Mouse (Mus musculus): ENCODE results near the gene Cnot4. TPM values are rescaled to one million over a fixed set of nuclear protein-coding genes. Genes with fewer than 3 reads are reported as not detected.

Gene Cnot4
- total RNA-seq, 2 experiments from 2014 or later: 22.2 to 24.7 TPM

GRCm38 (mm10) chr6:35032704-35033103 lies 100.8 kb downstream of the Cnot4 start:
- no peak for DNase-seq

DNA sequence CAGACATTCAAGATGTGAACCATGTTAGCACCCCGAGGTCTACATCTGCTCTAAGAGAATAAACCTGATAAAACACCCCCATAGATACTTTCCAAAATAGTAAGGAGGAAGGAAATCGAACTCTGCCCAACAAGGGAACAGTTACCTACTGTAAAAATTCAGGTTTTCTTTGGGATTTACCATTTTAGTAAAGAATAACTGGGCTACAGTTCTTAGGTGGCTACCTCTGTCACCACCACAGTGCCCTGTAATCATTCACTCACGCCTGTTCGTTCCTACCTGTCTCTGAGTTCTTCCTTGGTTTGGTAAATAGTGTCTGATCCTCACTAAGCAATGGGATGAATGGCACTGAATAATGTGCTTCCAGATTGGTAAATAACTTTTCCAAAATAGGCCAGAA lies 102.7 kb downstream of the Cnot4 start:
- DNase-seq: no peak

DNA sequence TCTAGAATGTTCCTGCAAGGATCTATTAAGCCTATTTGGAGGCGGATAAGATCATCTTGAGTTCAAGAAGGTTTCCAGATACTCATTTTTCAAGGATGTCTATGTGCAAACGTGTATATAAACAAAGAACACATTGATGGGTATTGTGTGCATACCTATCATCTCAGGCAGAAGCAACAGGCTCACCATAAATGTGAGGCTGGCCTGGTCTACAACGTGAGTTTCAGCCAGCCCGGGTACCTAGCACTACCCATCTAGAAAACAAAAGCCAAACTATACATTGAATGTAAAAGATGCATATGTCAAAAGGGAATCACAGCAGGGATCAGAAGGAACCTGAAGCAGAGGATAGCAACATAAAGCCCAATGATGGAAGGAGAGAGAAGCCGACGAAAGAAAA lies 103.3 kb downstream of the Cnot4 start:
- DNase-seq: no peak

DNA sequence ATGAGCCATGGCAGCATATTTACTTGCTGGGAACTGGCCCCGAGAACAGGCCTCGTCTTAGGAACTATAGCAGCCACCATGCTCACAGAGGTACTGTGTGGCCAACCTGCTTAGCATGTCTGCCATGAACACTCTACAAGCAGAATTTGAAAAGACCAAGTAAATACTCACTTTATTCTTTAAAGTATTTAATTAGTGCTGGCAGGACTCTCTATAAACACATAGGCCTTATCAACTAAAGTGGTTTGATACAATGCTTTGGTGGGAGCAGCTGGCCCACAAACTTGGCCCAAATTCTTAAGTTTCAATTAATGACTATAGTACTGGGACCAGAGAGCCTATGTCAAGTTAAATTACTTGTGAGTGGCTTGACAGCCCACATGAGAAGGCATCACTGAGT lies 105.5 kb downstream of the Cnot4 start:
- DNase-seq: no peak

DNA sequence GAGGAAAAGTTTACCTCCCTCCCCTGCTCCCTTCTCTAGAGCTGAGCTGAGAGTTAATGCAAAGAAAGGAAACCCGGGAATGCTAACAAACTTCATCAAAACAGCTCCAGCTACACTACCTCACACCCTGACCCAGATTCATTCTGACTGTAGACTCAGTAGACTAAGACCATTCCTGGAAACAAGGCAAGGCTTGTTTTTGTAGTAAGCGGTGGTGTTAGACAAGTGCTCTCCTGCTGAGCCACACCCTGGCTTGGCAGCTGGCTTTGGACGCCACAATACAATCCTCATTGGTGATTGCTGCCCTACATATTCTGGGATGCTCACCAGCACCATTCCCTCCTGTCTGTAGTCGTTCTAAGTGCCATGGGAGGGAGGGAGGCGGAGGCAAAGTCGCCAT lies 106.3 kb downstream of the Cnot4 start:
- DNase-seq: no peak

DNA sequence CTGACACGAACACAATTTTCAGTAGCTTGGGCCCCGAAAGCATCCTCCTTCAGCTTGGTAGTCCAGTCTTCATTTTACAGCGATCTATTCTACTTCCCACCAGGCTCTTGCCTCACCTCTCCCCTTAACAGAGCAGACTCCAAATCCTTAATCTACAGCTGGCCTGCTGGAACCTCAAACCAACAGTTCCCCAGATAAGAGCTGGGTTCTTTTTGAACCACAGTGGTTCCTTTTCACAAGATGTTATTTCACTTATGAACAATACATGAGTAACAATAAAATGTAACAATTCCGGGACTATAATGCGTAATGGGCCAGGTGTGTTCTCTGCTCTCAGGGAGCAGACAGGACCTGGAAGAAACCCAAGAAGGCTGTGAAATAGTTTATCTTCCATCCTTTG lies 116.9 kb downstream of the Cnot4 start:
- DNase-seq: no peak

DNA sequence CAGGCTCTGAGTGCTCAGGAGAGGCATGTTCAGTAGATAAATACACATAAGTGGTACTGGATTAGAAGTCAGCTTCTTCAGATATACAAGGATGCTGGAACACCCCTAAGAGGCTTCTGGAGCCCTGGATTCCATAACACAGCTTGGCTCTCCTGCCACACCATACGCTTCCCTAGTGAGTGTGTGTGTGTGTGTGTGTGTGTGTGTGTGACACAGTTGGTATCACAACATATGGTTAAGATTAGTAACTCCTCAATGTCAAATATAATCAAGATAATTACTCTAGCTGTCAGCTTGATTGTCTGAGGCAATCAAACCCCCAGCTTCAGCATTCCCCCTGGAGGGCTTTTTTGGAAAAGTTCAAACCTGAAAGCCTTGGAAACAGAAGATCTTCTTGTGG lies 121.6 kb downstream of the Cnot4 start:
- DNase-seq: no peak

DNA sequence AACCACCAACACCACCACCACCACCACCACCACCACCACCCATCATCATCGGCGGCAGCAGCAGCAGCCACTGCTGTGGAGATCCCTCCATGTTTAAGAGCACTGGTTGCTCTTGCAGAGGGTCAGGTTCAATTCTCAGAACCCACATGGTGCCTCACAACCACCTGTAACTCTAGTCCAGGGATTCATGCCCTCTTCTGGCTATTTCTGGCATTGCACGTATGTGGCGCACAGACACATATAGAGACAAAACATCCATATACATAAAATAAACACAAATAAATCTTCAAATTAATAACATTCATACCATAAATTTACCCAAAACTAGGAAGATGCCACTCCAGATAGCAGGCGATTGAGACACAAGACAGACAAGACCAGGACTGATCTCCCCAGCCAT lies 122.8 kb downstream of the Cnot4 start:
- no peak for DNase-seq

DNA sequence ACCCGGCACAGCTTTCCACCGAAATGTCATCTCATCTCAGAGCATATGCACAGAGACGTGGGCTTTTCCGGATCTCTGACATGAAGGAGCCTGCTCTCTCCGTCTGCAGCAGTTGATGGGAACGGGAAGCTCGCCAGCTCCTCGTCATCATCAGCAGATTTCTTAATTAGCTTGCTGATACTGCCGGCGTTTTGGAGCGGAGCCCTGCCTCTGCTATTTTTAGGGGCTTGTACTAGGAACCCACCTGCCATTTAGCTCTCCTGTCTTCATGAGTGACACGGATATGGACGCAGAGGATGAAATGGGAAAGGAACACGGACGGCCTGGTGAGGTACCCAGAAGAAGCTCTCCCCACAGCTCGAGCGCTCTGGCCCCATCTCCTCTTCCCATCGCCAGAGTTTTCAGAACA lies 131.3 kb downstream of the Cnot4 start:
- peak; percentile 68 for DNase-seq

- peak; percentile 35 for DNase-seq
These were observed 134.4 kb downstream of the Cnot4 start for GRCm38 (mm10) chr6:34999101-34999500.

DNA sequence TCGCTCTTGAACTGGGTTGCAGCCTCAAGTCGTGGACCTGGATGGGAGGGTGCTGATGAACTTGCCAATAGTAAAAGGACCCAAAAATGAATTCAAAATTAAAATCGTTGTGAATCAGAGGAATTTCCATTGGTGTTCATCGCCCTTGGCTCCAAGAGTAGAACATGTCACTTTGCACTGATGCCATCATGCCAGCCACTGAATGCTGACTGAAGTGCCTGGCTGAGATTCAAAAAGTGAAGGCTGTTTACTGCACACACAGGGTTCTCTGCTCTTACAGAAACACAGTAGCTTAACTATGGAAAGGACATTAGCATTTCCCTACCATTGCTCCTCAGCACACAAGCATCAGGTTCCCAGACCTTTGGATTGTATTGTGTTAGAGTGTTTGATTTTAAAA lies 137.0 kb downstream of the Cnot4 start:
- DNase-seq: no peak

DNA sequence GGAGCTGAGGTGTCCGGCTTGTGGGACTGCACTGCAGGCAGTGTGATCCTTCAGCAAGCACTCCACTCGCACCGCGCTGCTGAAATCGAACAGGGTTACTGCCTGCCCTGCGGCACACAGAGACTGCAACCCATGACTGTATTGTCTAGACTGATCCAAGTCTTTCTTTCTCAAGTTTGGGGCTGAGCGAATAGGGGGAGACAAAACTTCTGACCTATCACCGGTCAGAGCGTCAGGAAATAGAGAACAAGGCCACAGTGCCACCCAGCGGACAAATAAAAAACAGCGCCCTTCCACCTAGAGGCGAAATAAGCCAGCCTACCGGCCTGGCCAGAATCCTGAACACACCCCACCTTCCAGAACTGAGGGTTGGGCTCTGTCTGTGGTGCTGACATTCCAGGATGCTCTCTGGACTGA lies 138.3 kb downstream of the Cnot4 start:
- peak; percentile 91 for DNase-seq

GRCm38 (mm10) chr6:34994692-34995091 lies 138.8 kb downstream of the Cnot4 start:
- peak; percentile 26 for DNase-seq

DNA sequence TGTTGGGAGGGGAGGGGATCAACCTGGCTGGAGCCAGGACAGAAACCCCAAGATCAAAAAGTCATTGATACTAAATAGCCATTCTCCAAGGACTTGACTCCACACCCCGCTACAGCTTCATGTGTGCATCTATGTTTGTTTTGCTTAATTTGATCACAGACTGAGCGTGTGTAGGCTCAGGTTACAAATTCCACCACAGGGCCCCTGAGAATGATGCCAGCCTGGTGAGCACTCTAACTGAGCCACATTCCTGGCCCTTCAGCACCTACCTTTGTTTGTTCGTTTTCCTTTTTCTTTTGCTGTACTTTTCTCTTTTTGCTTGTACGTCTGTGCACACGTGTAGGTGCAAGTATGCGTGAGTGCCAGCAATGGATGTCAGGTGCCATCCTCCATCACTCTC lies 144.3 kb downstream of the Cnot4 start:
- DNase-seq: no peak

GRCm38 (mm10) chr6:34988081-34988761 lies 145.3 kb downstream of the Cnot4 start, which contains the start of gene Slc23a4:
TSS of gene Slc23a4 (minus strand) at chr6:34988404.
- DNase-seq: no peak

DNA sequence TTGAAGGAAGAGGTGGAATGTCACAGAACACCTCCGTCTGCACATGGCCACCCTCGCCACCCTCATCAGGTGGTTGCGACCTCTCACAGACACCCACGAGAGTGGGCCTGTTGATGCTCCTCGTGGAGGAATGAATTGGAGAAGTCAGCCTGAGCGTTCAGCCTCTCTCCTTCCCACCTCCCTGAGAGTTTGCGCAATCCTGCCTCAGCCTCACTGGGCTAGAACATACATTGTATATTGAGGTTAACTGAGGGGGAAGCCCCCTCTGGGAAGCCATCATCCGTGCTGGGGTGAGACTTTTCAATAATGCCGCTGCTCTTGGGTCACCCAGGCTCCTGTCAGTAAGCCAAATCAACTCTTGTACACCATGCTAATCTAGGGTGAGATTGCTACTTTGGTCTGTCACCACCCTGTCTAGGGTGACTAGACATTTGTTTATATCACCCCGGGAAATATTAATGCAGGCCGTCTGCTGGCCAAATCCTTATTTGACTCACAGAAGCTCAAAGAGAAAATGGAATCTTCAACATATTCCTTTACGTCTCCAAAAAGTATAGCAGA lies 146.4 kb downstream of the Cnot4 start:
- no peak for DNase-seq

DNA sequence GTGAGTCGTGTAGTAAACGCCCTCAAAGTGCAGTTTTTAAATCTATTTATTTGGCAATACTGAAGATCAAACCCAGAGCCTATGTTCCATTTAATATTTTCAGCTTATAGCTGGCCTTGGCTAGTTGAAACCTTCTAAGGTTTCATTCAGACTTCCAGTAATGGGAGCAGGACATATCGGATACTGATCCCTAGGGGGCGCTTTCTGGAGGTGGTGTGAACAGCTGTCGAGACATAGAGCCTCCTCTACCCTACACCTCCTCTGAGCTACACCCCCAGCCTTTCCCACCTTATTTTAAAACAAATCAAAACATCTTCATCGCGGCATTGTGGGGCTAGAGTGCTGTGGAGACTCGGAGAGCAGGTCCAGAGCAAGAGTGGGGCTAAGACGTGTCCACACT lies 152.9 kb downstream of the Cnot4 start:
- no peak for DNase-seq

GRCm38 (mm10) chr6:34979291-34979690 lies 154.2 kb downstream of the Cnot4 start:
- DNase-seq: no peak

Other genes starting within 250 kb of the Cnot4 start
- gene Wdr91, start 222.8 kb downstream of the Cnot4 start, total RNA-seq (2021): 10 to 100 TPM; 19.1 to 22.7 TPM
- gene Stra8, start 213.6 kb downstream of the Cnot4 start, total RNA-seq (2021): not detected
- under 1 TPM; 0.45 to 0.83 TPM for gene Slc23a4, start 145.3 kb downstream of the Cnot4 start, total RNA-seq (2021)
- gene Nup205, start 43.7 kb upstream of the Cnot4 start, total RNA-seq (2021): 10 to 100 TPM; 44.6 to 47.8 TPM
- under 1 TPM; 0.14 to 0.19 TPM for gene Slc13a4, start 174.4 kb upstream of the Cnot4 start, total RNA-seq (2021)
- gene Fam180a, start 192.4 kb upstream of the Cnot4 start, total RNA-seq (2021): under 1 TPM; 0.43 TPM

All from heart, postnatal 4 days (tissue).